Mouse (Mus musculus) NIH3T3 (cell line): ENCODE measurements around the gene 2310034C09Rik.
A peak's percentile ranks its signal among the peaks of the same experiment; 100 is the strongest.
"Not testable (repeated sequence)": the region's sequence is repeated elsewhere in the genome, so short reads cannot be mapped to it uniquely, and the experiment has no call there.

Experiments used
- DNase-seq: peaks from one replicate; pipeline ENCODE4 v3.0.0-alpha.2; 2012; ENCODE audit warnings: low read depth

The 2310034C09Rik gene

DNA sequence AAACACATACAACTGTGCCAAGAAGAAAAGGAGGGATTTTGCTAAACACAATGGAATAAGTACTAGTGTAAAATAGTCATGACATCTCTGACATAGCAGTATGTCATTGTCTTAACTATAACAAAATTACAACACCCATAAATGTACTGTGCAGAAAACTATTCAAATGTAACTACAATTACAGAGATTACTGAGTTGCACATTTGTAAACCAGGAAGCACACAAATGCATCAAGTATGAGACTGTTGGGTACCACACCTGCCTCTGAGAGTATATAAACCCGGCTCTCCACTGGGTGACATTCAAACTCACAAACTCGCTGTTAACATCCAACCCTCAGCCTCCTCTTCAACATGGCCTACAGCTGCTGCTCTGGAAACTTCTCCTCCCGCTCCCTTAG lies at the start of gene 2310034C09Rik:
Gene 2310034C09Rik, plus strand, starts transcription at position 301 of the 400 bp plus-strand sequence.
- DNase-seq: not testable (repeated sequence)

DNA sequence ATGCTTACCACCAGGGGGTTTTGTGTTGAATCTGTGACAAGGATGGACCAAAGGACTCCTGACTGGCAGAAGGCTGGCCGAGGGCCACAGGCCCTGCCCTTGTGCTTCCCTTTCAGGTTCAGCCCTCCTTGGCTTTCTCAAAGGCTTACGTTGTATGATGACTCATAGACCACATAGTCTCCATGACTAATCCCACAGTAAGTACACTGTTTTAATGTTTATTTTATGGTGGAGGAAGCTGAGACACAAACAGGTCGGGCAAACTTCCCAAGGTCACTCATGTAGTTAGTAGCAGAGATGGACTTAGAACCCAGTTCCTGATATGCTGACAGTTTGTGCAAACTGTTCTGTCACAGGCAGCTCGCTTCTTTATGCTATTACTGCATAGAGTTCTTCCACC lies 47.9 kb upstream of the 2310034C09Rik start:
- peak; percentile 38 for DNase-seq

DNA sequence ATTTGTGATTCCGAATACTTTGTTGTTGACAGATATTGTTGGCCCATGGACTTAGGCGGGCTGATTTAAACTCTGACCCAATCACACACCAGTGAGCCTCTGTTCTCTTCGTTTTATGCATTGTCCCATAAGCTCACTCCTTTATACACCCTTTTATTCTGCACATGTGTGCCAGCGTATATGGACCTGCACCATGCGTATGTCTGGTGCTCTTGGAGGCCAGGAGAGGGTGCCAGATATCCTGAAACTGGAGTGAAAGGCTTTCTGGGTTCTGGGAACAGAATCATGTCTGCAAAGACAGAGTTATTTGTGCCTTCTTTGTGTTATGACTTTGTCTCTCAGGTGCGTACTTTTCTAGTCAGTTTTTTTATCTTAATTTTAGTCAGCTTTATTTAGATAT lies 47.4 kb upstream of the 2310034C09Rik start:
- no peak for DNase-seq

DNA sequence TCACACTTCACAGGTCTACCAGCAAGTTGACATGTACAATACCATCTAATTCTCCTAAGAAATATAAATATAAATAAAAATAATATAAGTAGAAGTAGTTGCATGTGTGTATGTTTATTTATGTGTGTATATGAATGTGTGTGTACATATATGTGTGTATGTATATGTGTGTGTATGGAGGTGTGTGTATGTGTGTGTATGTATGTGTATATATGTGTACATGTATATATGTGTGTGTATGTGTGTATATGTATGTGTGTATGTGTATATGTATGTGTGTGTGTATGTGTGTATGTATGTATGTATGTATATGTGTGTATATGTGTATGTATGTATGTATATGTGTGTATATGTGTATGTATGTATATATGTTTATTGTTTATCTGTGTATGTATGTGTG lies 42.1 kb upstream of the 2310034C09Rik start:
- DNase-seq: no peak

DNA sequence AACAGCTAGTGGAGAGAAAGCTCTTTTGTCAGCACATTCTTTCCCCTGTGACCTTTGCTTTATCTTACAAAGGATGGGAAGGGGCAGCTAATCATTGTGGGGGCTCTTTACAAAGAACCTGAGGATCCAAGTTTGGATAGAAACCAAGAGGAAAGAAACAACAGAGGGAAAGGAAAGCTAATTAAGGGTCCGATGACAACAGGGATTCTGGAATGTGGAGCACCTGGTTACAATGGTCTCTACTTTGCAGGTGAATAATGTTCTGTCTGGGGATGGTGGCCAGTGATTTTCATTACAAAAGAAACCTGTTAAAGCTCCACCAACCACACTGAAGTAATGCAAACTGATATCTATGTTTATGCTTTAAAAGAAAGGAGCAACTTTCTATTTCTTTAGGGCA lies 38.6 kb upstream of the 2310034C09Rik start:
- no peak for DNase-seq

DNA sequence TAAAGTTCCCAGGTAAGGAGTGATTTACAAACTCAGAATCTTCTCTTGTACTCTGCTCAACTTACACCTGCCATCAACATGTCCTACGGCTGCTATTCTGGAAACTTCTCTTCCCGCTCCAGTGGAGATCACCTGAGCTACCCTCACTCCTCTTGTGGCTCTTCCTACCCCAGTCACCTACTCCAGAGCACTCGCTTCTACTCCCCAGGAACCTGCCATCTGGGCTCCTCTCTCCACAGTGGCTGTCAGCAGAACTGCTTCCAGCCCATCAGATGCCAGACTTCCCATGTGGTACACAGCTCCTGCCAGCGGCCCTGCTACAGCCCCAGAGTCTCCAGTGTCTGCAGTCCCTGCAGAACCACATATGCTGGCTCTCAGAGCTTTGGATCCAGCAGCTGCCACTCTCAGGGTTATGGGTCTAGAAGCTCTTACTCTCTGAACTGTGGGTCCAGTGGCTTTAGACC lies 29.8 kb upstream of the 2310034C09Rik start, which contains the start of gene Krtap13-1:
Gene Krtap13-1, plus strand, starts transcription at position 51 of the 464 bp plus-strand sequence.
- DNase-seq: no peak

DNA sequence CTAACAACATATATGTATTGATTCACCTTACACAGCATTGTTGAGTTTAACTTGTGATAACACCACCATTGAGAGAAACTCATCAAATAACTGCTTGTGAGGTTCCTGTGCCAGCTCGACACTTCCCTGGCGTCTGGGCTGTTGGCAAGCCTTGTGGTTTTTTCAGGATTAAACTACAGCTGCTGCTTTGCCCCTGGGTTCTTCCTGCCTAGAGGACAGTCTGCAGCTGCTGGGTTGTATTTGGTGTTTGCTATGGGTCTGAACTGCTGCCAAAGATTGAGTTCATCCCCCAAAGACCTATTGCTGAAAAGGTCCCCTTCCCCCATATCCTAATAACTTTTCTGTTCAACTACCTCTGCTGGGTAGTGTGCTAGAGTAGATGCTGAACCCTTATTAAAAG lies 23.3 kb upstream of the 2310034C09Rik start:
- no peak for DNase-seq

DNA sequence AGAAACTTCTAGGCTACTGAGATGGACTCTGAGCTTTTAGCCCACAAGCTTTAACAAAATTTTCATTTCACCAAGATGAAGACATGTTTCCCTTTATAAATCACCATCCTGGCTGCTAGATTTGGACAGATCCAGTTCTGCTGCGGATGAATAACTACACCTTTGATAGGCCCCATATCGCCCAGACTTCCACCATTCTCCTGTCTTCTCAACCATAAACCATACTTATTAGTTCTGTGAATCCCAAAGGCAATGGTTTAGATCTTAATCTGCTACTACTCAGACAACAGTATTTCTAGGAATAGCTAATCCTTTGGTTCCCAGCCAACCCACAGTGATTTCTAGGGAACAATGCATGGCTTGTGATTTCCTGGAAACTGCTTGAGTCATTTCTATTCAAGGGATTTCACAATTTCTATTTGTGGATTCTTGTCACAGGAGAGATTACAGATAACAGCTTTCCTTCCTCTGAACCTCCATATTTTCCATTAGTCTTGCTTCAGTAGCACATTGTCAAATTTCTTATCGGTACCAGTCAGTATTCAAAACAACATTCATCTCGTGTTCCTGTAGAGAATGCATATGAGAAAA lies 13.8 kb upstream of the 2310034C09Rik start:
- DNase-seq: no peak

DNA sequence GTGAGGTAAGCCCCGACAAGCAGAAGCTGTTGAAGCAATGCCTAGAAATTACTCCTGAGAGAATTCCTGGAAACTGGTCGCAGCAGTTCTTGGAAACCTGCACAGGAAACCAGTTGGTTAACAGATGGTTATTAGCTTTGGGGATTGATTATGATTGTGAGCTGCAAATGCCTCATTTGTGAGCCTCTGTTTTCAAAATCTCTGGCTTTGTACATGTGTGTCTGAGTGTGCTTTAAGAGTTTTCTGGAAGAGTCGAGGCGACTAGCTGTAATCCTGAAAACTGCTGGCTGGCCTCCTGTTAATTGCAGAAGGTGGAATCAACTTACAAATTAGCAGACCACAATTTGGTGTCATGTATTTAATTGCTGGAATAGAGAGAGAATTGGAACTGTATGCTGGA lies 10.7 kb upstream of the 2310034C09Rik start:
- no peak for DNase-seq

DNA sequence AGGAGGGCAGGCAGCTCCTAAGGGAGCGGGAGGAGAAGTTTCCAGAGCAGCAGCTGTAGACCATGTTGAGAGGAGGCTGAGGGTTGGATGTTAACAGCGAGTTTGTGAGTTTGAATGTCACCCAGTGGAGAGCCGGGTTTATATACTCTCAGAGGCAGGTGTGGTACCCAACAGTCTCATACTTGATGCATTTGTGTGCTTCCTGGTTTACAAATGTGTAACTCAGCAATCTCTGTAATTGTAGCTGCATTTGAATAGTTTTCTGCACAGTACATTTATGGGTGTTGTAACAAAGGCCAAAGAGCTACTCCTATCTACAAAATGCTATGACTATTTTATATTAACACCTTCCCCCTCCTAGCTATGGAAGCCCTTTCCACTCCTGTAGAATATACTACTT lies 7.1 kb upstream of the 2310034C09Rik start, which contains the start of gene Krtap13:
Gene Krtap13, minus strand, starts transcription at position 101 of the 400 bp plus-strand sequence.
- DNase-seq: not testable (repeated sequence)

DNA sequence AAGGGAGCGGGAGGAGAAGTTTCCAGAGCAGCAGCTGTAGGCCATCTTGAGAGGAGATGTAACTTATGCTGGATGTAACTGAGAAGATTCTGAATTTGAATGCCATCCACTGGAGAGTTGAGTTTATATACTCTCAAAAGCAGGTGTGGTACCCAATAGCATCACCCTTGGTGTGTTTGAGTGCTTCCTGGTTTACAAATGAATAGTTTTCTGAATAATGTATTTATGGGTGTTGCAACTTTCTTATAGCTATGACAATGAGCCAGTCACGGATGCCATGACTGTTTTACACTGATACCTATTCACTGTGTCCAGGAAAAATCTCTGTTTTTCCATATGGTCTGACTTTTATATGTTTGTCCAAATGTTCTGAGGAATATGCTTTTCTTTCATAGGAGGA lies 15.5 kb downstream of the 2310034C09Rik start, which contains the start of gene 2310057N15Rik:
Gene 2310057N15Rik, minus strand, starts transcription at position 101 of the 400 bp plus-strand sequence.
- DNase-seq: no peak

DNA sequence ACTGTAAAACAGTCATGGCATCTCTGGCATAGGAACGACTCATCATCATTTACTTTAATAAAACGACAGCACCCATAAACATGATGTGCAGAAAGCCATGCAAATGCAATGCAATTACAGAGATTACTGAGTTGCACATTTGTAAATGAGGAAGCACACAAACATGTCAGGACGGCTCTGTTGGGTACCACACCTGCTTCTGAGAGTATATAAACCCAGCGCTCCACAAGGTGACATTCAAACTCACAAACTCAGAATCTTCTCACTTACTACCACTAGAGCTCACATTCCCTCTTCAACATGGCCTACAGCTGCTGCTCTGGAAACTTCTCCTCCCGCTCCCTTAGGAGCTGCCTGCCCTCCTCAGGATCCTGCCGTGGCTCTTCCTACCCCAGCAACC lies 18.9 kb downstream of the 2310034C09Rik start, which contains the start of gene Gm5965:
Gene Gm5965, plus strand, starts transcription at position 301 of the 400 bp plus-strand sequence.
- no peak for DNase-seq

DNA sequence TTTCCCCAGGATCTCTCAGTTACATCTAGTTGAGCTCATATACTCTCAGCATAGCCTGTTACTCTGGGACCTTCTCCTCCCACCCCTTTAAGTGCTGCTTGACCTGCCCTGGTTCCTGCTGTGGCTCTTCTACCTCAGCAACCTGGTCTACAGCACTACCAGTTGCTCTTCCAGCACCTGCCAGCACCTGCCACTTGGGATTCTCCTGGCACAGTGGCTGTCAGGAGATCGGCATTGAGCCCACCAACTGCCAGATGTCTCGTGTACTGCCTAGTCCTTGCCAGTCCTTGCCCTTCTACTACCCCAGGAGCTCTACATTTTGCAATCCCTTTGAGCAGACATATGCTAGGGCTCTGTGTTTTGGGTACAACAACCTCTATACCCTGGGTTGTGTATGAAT lies 28.1 kb downstream of the 2310034C09Rik start:
- no peak for DNase-seq
